Mouse (Mus musculus): Measurements from ENCODE around the gene Mcm7. TPM values are rescaled to one million over a fixed set of nuclear protein-coding genes. Genes with fewer than 3 reads are reported as not detected.

Gene Mcm7
- polyA plus RNA-seq, 1 experiment from 2014 or later: 210 TPM

DNA sequence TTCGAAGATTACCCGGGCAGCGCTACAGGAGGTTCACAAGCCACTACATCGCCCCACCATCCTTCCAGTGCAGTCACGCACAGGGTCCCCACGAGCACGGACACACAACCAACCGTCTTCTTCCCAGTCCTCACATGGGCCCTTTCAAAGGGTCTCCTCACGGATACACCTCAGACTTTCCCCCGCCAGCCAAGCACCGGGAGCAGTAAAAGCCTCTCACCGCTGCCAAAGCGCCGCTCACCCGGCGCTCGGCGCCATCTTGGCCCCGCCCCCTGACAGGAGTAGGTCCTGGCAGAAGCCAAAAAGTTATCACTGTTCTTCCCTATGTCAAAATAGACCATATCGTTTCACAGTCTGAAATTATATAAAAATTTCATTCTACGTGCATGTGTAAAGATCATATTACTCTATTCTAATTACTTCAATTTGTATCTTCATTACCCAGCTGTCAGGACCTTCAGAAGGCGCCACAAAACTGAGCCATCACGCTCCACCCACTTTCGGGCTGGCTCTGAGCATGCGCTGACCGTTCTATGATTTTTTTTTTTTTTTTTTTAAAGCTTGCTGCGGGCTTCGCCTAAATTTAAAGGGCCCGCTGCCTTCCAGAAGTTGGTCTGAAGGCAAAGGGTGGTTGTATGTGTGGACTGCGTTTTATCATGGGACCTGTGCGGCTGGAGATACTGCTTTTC lies 14.9 kb upstream of the Mcm7 start, which contains the start of the genes Taf6 and Cnpy4:
Taf6 (minus strand) TSS at position 502 of the 689 bp plus-strand sequence.
Cnpy4 (plus strand) TSS at position 536 of the 689 bp plus-strand sequence.
- under 1% methylated on average over 31 of the region's 31 CpGs for WGBS
- peak within 1 kb of the TSS; percentile 72 for H3K4me2 ChIP-seq (replicated peaks)
- H3K9me3 ChIP-seq: no peaks in the 10 kb centered on the region
- peaks cover 48% of the 10 kb centered on the region for H3K36me3 ChIP-seq
- peak within 1 kb of the TSS; percentile 78 for H3K4me3 ChIP-seq
- ATAC-seq (ENCODE audit: low FRiP score, low read depth): peak; percentile 86
- H3K27me3 ChIP-seq: no peaks in the 10 kb centered on the region
- peaks cover 19% of the 10 kb centered on the region for H3K4me1 ChIP-seq
- H3K27ac ChIP-seq: peak within 1 kb of the TSS; percentile 85
- peak within 1 kb of the TSS; percentile 81 for H3K9ac ChIP-seq

- no peak for ATAC-seq (ENCODE audit: low FRiP score, low read depth)
- peak overlapping the region; percentile 86; the same call in 1 of the 2 replicates for H3K27ac ChIP-seq
- peaks cover 61% of the 10 kb centered on the region for H3K36me3 ChIP-seq
- peaks cover 29% of the 10 kb centered on the region for H3K4me1 ChIP-seq
- peak overlapping the region; percentile 65 for H3K4me2 ChIP-seq (replicated peaks)
- 78% methylated on average over 3 of the region's 3 CpGs for whole genome bisulfite sequencing
- peak overlapping the region; percentile 72; the same call in 1 of the 2 replicates for H3K9ac ChIP-seq
- no peaks in the 10 kb centered on the region for H3K27me3 ChIP-seq
- peak overlapping the region; percentile 69 for H3K4me3 ChIP-seq
- H3K9me3 ChIP-seq: no peaks in the 10 kb centered on the region
Measured at GRCm38 (mm10) chr5:138173217-138173616, 995 bp upstream of the Mcm7 start.

DNA sequence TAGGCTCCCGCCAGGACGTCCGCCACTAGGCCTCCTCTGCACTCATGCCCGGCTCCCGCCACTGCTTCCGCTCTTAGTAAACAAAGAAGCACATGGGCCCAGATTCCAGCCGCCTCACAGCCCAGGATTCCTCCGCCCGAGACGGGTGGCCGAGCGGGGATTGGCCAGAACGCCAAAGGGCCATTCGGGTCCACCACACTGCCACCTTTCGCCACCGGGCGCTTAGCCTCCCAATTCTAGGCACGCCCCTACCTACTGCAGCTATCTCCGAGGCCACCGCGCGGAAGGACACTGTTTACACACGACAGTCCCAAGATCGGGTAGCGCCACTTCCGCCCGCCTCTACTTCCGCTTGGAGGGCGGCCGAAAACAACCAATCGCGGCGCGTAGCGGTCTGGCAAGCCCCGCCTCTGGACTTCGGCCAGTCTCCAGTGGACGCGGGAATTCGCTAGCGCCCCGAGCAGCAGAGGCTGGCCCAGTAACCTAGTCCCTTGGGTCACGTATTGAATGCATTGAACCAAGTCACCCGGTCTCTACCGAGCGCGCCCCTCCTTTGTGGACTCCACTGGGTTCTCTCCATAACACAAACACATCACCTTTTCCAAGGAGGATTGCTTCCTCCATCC lies 1.2 kb downstream of the Mcm7 start:
- H3K4me2 ChIP-seq (replicated peaks): peak overlapping the region; percentile 76
- ATAC-seq (ENCODE audit: low FRiP score, low read depth): peak; percentile 83
- H3K9me3 ChIP-seq: no peaks in the 10 kb centered on the region
- H3K36me3 ChIP-seq: peaks cover 62% of the 10 kb centered on the region
- H3K9ac ChIP-seq: peak overlapping the region; percentile 75
- H3K27ac ChIP-seq: peak overlapping the region; percentile 93
- H3K4me1 ChIP-seq: peaks cover 29% of the 10 kb centered on the region
- H3K4me3 ChIP-seq: peak overlapping the region; percentile 69
- WGBS: under 1% methylated on average over 47 of the region's 47 CpGs
- no peaks in the 10 kb centered on the region for H3K27me3 ChIP-seq

- 0 out of 2 replicates have a peak overlapping the region, but pooled peaks have one; percentile 13 for H3K9ac ChIP-seq
- no peak overlapping the region for H3K4me2 ChIP-seq (replicated peaks)
- no peaks in the 10 kb centered on the region for H3K27me3 ChIP-seq
- no peak overlapping the region for H3K4me3 ChIP-seq
- peaks cover 80% of the 10 kb centered on the region for H3K36me3 ChIP-seq
- H3K4me1 ChIP-seq: peaks cover 27% of the 10 kb centered on the region
- H3K27ac ChIP-seq: no peak overlapping the region
- 75% methylated on average over 8 of the region's 8 CpGs for WGBS
- H3K9me3 ChIP-seq: no peaks in the 10 kb centered on the region
- ATAC-seq (ENCODE audit: low FRiP score, low read depth): no peak
Measured at GRCm38 (mm10) chr5:138165594-138165993, 6.6 kb downstream of the Mcm7 start.

- peaks cover 66% of the 10 kb centered on the region for H3K36me3 ChIP-seq
- no peak overlapping the region for H3K4me3 ChIP-seq
- H3K9me3 ChIP-seq: no peaks in the 10 kb centered on the region
- no peaks in the 10 kb centered on the region for H3K27me3 ChIP-seq
- ATAC-seq (ENCODE audit: low FRiP score, low read depth): no peak
- WGBS: 69% methylated on average over 10 of the region's 10 CpGs
- H3K9ac ChIP-seq: 0 out of 2 replicates have a peak overlapping the region, but pooled peaks have one; percentile 19
- no peak overlapping the region; the same call in 1 of the 2 replicates for H3K27ac ChIP-seq
- H3K4me2 ChIP-seq (replicated peaks): no peak overlapping the region
- peaks cover 19% of the 10 kb centered on the region for H3K4me1 ChIP-seq
Measured at GRCm38 (mm10) chr5:138163610-138164009, 8.6 kb downstream of the Mcm7 start.

GRCm38 (mm10) chr5:138163046-138163445 lies 9.2 kb downstream of the Mcm7 start:
- Histone ChIP-seq H3K27me3 (no peaks in the 10 kb centered on the region), H3K27ac (no peak overlapping the region), H3K9me3 (no peaks in the 10 kb centered on the region), H3K9ac (no peak overlapping the region), H3K4me1 (peaks cover 19% of the 10 kb centered on the region), H3K36me3 (peaks cover 60% of the 10 kb centered on the region), H3K4me3 (no peak overlapping the region), H3K4me2 (replicated peaks) (no peak overlapping the region)
- ATAC-seq (ENCODE audit: low FRiP score, low read depth): no peak
- 76% methylated on average over 6 of the region's 6 CpGs for WGBS

DNA sequence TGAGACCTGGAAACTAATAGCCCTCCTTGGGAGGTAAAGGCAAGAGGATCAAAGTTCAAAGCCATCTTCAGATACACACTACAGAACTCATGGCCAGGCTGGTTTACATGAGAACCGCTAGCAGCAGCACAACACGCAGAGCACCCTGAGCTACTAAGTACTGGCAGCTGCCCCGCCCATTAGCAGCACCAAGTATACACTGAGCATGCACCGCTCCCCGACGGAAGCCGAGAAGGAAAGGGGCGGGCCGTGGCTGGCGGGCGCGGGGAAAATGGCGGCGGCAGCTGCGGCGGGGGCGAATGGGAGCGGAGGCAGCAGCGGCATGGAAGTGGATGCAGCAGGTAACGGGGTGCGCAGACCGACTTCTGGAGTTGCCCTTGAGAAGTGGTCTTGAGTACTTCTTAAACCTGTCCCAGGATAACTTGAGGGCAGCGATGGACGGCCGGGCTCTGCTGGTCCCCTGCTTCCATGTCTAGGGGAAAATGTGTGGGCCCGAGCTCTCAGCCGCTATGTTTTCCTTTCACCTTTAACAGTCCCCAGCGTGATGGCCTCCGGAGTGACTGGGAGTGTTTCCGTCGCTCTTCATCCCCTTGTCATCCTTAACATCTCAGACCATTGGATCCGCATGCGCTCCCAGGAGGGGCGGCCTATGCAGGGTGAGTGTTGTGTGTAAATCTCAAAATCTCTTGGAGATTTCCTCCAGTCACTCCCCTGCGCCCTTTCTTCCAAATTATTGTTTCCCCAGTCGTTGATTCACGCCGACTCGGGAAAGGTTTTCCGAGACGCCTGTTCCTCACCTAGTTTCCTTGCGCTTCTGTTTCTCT lies 11.2 kb downstream of the Mcm7 start, which contains the start of gene Cops6:
Cops6 (plus strand) TSS at position 230 of the 824 bp plus-strand sequence.
- WGBS: under 1% methylated on average over 42 of the region's 42 CpGs
- peak within 1 kb of the TSS; percentile 77; the same call in 1 of the 2 replicates for H3K27ac ChIP-seq
- H3K4me2 ChIP-seq (replicated peaks): peak within 1 kb of the TSS; percentile 88
- H3K9ac ChIP-seq: peak within 1 kb of the TSS; percentile 91
- H3K9me3 ChIP-seq: no peaks in the 10 kb centered on the region
- H3K36me3 ChIP-seq: peaks cover 41% of the 10 kb centered on the region
- H3K4me1 ChIP-seq: peaks cover 19% of the 10 kb centered on the region
- H3K27me3 ChIP-seq: no peaks in the 10 kb centered on the region
- peak; percentile 94 for ATAC-seq (ENCODE audit: low FRiP score, low read depth)
- peak within 1 kb of the TSS; percentile 84 for H3K4me3 ChIP-seq

DNA sequence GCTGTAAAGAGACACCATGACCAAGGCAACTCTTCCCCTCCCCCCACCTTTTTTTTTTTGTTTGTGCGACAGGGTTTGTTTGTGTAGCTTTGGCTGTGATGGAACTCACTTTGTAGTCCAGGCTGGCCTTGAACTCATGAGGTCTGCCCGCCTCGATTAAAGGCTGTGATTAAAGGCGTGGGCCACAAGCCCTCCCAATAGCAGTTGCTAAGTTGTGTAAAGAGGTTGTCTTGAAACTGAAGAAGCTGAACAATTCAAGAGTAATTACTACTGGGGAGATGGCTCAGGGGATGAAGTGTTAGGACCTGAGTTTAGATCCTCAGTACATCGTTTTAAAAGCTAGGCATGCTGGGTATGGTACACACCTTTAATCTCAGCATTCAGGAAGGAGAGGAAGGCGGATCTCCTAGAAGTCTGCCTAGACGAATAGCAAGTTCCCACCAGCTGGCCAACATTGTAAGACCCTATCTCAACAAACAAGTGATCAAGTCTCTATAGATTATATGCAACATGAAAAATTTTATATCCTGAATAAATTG lies 11.9 kb downstream of the Mcm7 start:
- Histone ChIP-seq H3K9me3 (no peaks in the 10 kb centered on the region), H3K27ac (no peak overlapping the region), H3K4me1 (peaks cover 19% of the 10 kb centered on the region), H3K4me3 (peak overlapping the region; percentile 84), H3K4me2 (replicated peaks) (peak overlapping the region; percentile 88), H3K9ac (peak overlapping the region; percentile 50), H3K36me3 (peaks cover 33% of the 10 kb centered on the region), H3K27me3 (no peaks in the 10 kb centered on the region)
- 72% methylated on average over 7 of the region's 7 CpGs for WGBS
- ATAC-seq (ENCODE audit: low FRiP score, low read depth): no peak

- peak within 1 kb of the TSS; percentile 81 for H3K4me2 ChIP-seq (replicated peaks)
- H3K36me3 ChIP-seq: peaks cover 28% of the 10 kb centered on the region
- H3K4me1 ChIP-seq: peaks cover 12% of the 10 kb centered on the region
- H3K9ac ChIP-seq: peak within 1 kb of the TSS; percentile 92
- under 1% methylated on average over 31 of the region's 31 CpGs for WGBS
- ATAC-seq (ENCODE audit: low FRiP score, low read depth): peak; percentile 96
- peak within 1 kb of the TSS; percentile 90 for H3K27ac ChIP-seq
- H3K4me3 ChIP-seq: peak within 1 kb of the TSS; percentile 79
- H3K9me3 ChIP-seq: no peaks in the 10 kb centered on the region
- no peaks in the 10 kb centered on the region for H3K27me3 ChIP-seq
Measured at GRCm38 (mm10) chr5:138155443-138155976, 16.7 kb downstream of the Mcm7 start, which contains the start of gene Zfp113. Gene Zfp113 (minus strand): TSS chr5:138155744.

- H3K4me3 ChIP-seq: peak overlapping the region; percentile 79
- 89% methylated on average over 3 of the region's 3 CpGs for WGBS
- no peaks in the 10 kb centered on the region for H3K9me3 ChIP-seq
- peaks cover 33% of the 10 kb centered on the region for H3K36me3 ChIP-seq
- peak overlapping the region; percentile 92 for H3K9ac ChIP-seq
- peak overlapping the region; percentile 81 for H3K4me2 ChIP-seq (replicated peaks)
- no peak for ATAC-seq (ENCODE audit: low FRiP score, low read depth)
- H3K27me3 ChIP-seq: no peaks in the 10 kb centered on the region
- H3K27ac ChIP-seq: no peak overlapping the region
- peaks cover 10% of the 10 kb centered on the region for H3K4me1 ChIP-seq
Measured at GRCm38 (mm10) chr5:138154390-138154789, 17.8 kb downstream of the Mcm7 start.

DNA sequence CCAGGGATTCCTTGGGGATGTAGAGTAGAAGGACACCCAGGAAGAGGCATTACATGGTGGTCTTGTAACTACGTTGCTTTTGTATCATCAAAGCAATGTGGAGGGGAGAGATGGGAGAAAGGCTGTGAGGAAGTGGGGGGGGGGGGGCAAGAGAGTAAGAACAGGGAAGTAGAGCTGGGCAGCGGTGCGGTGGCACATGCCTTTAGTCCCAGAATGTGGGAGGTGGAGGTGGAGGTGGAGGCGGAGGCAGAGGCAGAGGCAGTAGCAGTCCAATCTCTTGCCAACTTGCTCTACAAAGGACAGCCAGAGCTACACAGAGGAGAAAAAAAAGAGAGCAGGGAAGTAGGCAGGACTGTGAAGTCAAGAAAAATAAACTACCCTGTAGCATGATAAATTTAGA lies 33.6 kb downstream of the Mcm7 start:
- ATAC-seq (ENCODE audit: low FRiP score, low read depth): no peak
- H3K9me3 ChIP-seq: no peaks in the 10 kb centered on the region
- no peaks in the 10 kb centered on the region for H3K4me1 ChIP-seq
- H3K9ac ChIP-seq: no peak overlapping the region
- no peak overlapping the region for H3K4me3 ChIP-seq
- H3K27me3 ChIP-seq: no peaks in the 10 kb centered on the region
- WGBS: 80% methylated on average over 4 of the region's 4 CpGs
- H3K36me3 ChIP-seq: peaks cover 40% of the 10 kb centered on the region
- H3K27ac ChIP-seq: no peak overlapping the region
- no peak overlapping the region for H3K4me2 ChIP-seq (replicated peaks)
